Mouse (Mus musculus): Measurements from ENCODE around the gene Exosc3. TPM values are rescaled to one million over a fixed set of nuclear protein-coding genes. Genes with fewer than 3 reads are reported as not detected.
"Not testable (repeated sequence)": the region's sequence is repeated elsewhere in the genome, so short reads cannot be mapped to it uniquely, and the experiment has no call there.

Gene Exosc3
- total RNA-seq (2012; rRNA removed) (165 and 176 TPM in 2 replicates), total RNA-seq (2014; rRNA removed) (213 and 222 TPM in 2 replicates), polyA plus RNA-seq (2012; ENCODE audit: insufficient read length, low read depth) (255 and 317 TPM in 2 replicates)

- peaks cover 5 to 23% of the 10 kb centered on the region in 2 experiments for H3K4me1 ChIP-seq (ENCODE audit: control insufficient read depth in 1 of 2, insufficient read depth in 2 of 2)
- H3K4me3 ChIP-seq (replicated peaks in 1 of 3; ENCODE audit: low read depth in 2 of 3, low read length in 2 of 3, poor library complexity in 1 of 3), result peak within 1 kb of the TSS; percentile 86 to 95 (median 91)
- H3K9me3 ChIP-seq (replicated peaks; ENCODE audit: low read length), result no peaks in the 10 kb centered on the region
- H3K36me3 ChIP-seq (replicated peaks in 1 of 2; ENCODE audit: control insufficient read depth in 1 of 2, insufficient read depth in 1 of 2, low read length in 1 of 2), result peaks cover 6 to 19% of the 10 kb centered on the region in 2 experiments
- no peaks in the 10 kb centered on the region for H3K27me3 ChIP-seq (replicated peaks)
- dilution Hi-C loops (cut with MboI; ENCODE audit: extremely low pct_ligation_motif_present, extremely low pct_unique_long_range_greater_than_20kb, low sequenced_read_pairs) (no loop called here), in situ Hi-C loops (cut with MboI; ENCODE audit: low pct_ligation_motif_present, low pct_unique_long_range_greater_than_20kb, low sequenced_read_pairs) (no loop called here)
- H3K9ac ChIP-seq (ENCODE audit: insufficient read depth, low read depth), result peak within 1 kb of the TSS; percentile 87
- H3K27ac ChIP-seq (ENCODE audit: insufficient read depth, low read depth), result peak within 1 kb of the TSS; percentile 49; the same call in 1 of the 2 replicates
- DNase-seq (ENCODE audit: extremely low read depth), result peak; percentile 20
- peaks cover 20% of the 10 kb centered on the region for H3K79me2 ChIP-seq (replicated peaks; ENCODE audit: control insufficient read depth, extremely low read depth, insufficient read depth, poor library complexity, severe bottlenecking)
- H3K4me2 ChIP-seq (ENCODE audit: insufficient read depth, low read depth, poor library complexity, severe bottlenecking), result peak within 1 kb of the TSS; percentile 82
- TF ChIP-seq JUN (IDR thresholded peaks at IDR 0.05; ENCODE audit: insufficient read depth, low read depth, low read length) (no peak), UBTF (IDR thresholded peaks at IDR 0.05; ENCODE audit: low read depth, low read length) (peak; percentile 95)
Observed at GRCm38 (mm10) chr4:45342286-45343155, at the start of gene Exosc3. Gene Exosc3 (minus strand): TSS chr4:45342732.

DNA sequence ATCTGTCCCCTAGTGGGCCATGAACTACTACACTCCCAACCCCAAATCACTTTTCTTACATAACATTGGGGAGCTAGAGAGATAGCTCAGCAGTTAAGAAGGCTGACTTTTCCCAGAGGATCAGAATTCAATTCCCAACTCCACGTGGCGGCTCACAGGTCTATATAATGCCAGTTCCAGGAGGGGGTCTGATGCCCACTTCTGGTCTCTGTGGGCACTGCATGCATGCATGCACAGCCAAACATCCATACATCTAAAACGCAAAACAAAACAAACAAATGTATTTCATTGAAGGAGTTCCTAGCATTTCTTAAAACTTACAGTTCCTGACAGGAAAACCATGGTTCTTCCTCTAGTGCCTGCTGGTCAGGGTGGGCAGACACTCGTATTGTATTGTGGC lies 49.6 kb upstream of the Exosc3 start:
- Histone ChIP-seq H3K27me3 (replicated peaks) (no peaks in the 10 kb centered on the region), H3K9me3 (replicated peaks; ENCODE audit: low read length) (no peaks in the 10 kb centered on the region), H3K4me2 (ENCODE audit: insufficient read depth, low read depth, poor library complexity, severe bottlenecking) (no peak overlapping the region), H3K9ac (ENCODE audit: insufficient read depth, low read depth) (no peak overlapping the region), H3K4me1 (ENCODE audit: control insufficient read depth in 1 of 2, insufficient read depth in 2 of 2) (peaks cover 0 to 1% of the 10 kb centered on the region in 2 experiments; a peak in 1 of 4 replicates), H3K4me3 (replicated peaks in 1 of 3; ENCODE audit: low read depth in 2 of 3, low read length in 2 of 3, poor library complexity in 1 of 3) (no peak overlapping the region), H3K79me2 (replicated peaks; ENCODE audit: control insufficient read depth, extremely low read depth, insufficient read depth, poor library complexity, severe bottlenecking) (no peaks in the 10 kb centered on the region), H3K27ac (ENCODE audit: insufficient read depth, low read depth) (no peak overlapping the region), H3K36me3 (replicated peaks in 1 of 2; ENCODE audit: control insufficient read depth in 1 of 2, insufficient read depth in 1 of 2, low read length in 1 of 2) (peaks cover 4 to 14% of the 10 kb centered on the region in 2 experiments)
- dilution Hi-C loops (cut with MboI; ENCODE audit: extremely low pct_ligation_motif_present, extremely low pct_unique_long_range_greater_than_20kb, low sequenced_read_pairs) (no loop called here), in situ Hi-C loops (cut with MboI; ENCODE audit: low pct_ligation_motif_present, low pct_unique_long_range_greater_than_20kb, low sequenced_read_pairs) (no loop called here)
- TF ChIP-seq CTCF (conservative IDR thresholded peaks at IDR 0.05 in 1 of 2, IDR thresholded peaks at IDR 0.05 in 1 of 2; ENCODE audit: low read depth in 2 of 2, low read length in 2 of 2) (peak in 1 of 2 experiments; percentile 32; a peak in 2 of 4 replicates), NELFE (IDR thresholded peaks at IDR 0.05; ENCODE audit: low read depth, low read length) (no peak)
- no peak for DNase-seq (ENCODE audit: extremely low read depth)

DNA sequence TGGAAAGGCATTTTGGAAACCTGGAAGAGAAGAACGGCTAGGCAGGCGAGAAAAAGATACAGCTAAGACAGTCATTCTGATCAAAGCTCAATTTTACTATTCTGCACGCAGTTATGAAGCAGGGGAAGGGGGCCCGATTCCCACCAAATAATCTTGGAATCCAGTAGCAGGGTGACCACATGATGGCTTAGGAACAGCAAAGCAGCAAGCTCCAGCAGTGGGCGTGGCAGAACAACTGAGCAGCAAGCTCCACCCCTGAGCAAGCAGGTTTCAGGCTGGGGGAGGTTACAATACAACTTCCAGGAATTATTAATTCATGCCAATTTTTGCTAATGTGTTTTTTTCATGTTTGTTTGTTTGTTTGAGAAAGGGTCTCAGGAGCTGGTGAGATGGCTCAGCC lies 44.8 kb upstream of the Exosc3 start:
- dilution Hi-C loops (cut with MboI; ENCODE audit: extremely low pct_ligation_motif_present, extremely low pct_unique_long_range_greater_than_20kb, low sequenced_read_pairs); H3K27me3 ChIP-seq (replicated peaks); DNase-seq (ENCODE audit: extremely low read depth); H3K9ac ChIP-seq (ENCODE audit: insufficient read depth, low read depth); H3K36me3 ChIP-seq (replicated peaks in 1 of 2; ENCODE audit: control insufficient read depth in 1 of 2, insufficient read depth in 1 of 2, low read length in 1 of 2); H3K4me1 ChIP-seq (ENCODE audit: control insufficient read depth in 1 of 2, insufficient read depth in 2 of 2); H3K9me3 ChIP-seq (replicated peaks; ENCODE audit: low read length); H3K4me3 ChIP-seq (replicated peaks in 1 of 3; ENCODE audit: low read depth in 2 of 3, low read length in 2 of 3, poor library complexity in 1 of 3); H3K27ac ChIP-seq (ENCODE audit: insufficient read depth, low read depth); H3K79me2 ChIP-seq (replicated peaks; ENCODE audit: control insufficient read depth, extremely low read depth, insufficient read depth, poor library complexity, severe bottlenecking); H3K4me2 ChIP-seq (ENCODE audit: insufficient read depth, low read depth, poor library complexity, severe bottlenecking); in situ Hi-C loops (cut with MboI; ENCODE audit: low pct_ligation_motif_present, low pct_unique_long_range_greater_than_20kb, low sequenced_read_pairs): not testable (repeated sequence)

DNA sequence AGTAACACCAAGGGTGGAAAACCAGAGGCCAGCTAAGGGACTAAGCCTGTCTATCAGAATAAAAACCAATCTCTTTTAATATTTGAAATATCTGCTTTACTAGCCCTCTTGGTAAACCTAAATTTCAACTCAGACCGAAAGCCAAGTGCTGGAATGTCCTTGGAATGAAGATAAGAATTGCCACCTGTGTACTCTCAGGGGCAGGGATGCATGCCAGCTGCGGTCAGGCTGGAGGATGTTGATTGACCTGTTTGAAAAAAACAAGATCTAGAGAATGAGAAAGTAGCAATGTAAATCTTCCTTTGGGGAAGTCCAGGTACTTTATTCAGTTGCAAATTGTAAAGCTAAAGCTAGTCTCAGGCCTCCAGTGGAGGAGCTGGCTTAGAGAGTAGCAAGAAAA lies 39.6 kb upstream of the Exosc3 start:
- H3K36me3 ChIP-seq (replicated peaks in 1 of 2; ENCODE audit: control insufficient read depth in 1 of 2, insufficient read depth in 1 of 2, low read length in 1 of 2); H3K9ac ChIP-seq (ENCODE audit: insufficient read depth, low read depth); DNase-seq (ENCODE audit: extremely low read depth); H3K4me1 ChIP-seq (ENCODE audit: control insufficient read depth in 1 of 2, insufficient read depth in 2 of 2); H3K79me2 ChIP-seq (replicated peaks; ENCODE audit: control insufficient read depth, extremely low read depth, insufficient read depth, poor library complexity, severe bottlenecking); H3K27me3 ChIP-seq (replicated peaks); H3K4me3 ChIP-seq (replicated peaks in 1 of 3; ENCODE audit: low read depth in 2 of 3, low read length in 2 of 3, poor library complexity in 1 of 3); dilution Hi-C loops (cut with MboI; ENCODE audit: extremely low pct_ligation_motif_present, extremely low pct_unique_long_range_greater_than_20kb, low sequenced_read_pairs); H3K27ac ChIP-seq (ENCODE audit: insufficient read depth, low read depth); H3K9me3 ChIP-seq (replicated peaks; ENCODE audit: low read length); in situ Hi-C loops (cut with MboI; ENCODE audit: low pct_ligation_motif_present, low pct_unique_long_range_greater_than_20kb, low sequenced_read_pairs); H3K4me2 ChIP-seq (ENCODE audit: insufficient read depth, low read depth, poor library complexity, severe bottlenecking): not testable (repeated sequence)

DNA sequence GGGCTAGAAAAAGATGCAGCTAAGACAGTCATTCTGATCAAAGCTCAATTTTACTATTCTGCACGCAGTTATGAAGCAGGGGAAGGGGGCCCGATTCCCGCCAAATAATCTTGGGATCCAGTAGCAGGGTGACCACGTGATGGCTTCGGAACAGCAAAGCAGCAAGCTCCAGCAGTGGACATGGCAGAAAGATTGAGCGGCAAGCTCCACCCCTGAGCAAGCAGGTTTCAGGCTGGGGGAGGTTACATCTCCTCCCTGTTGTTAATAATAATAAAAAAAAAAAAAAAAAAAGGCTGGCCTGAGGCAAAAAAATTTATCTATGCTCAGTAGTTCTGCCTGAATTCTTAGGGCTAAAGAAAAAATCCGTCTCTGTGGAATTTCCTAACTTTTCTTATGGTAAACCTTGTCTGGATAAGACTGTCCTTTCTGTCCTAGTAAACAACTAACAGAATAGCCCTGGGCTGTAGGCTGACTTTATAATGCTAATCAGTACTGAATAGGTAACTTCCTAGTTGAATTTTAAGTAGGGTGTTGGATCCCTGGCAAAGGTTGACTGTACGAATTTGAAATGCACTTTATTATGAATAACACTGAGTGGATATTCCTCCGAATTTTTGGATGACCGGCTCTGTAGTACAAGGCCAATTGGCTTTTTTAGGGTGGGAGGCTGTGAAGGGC lies 38.5 kb upstream of the Exosc3 start:
- H3K9ac ChIP-seq (ENCODE audit: insufficient read depth, low read depth); H3K4me2 ChIP-seq (ENCODE audit: insufficient read depth, low read depth, poor library complexity, severe bottlenecking); H3K4me3 ChIP-seq (replicated peaks in 1 of 3; ENCODE audit: low read depth in 2 of 3, low read length in 2 of 3, poor library complexity in 1 of 3); in situ Hi-C loops (cut with MboI; ENCODE audit: low pct_ligation_motif_present, low pct_unique_long_range_greater_than_20kb, low sequenced_read_pairs); DNase-seq (ENCODE audit: extremely low read depth); H3K4me1 ChIP-seq (ENCODE audit: control insufficient read depth in 1 of 2, insufficient read depth in 2 of 2); H3K9me3 ChIP-seq (replicated peaks; ENCODE audit: low read length); H3K79me2 ChIP-seq (replicated peaks; ENCODE audit: control insufficient read depth, extremely low read depth, insufficient read depth, poor library complexity, severe bottlenecking); dilution Hi-C loops (cut with MboI; ENCODE audit: extremely low pct_ligation_motif_present, extremely low pct_unique_long_range_greater_than_20kb, low sequenced_read_pairs); H3K27ac ChIP-seq (ENCODE audit: insufficient read depth, low read depth); H3K27me3 ChIP-seq (replicated peaks): not testable (repeated sequence)
- H3K36me3 ChIP-seq (replicated peaks in 1 of 2; ENCODE audit: control insufficient read depth in 1 of 2, insufficient read depth in 1 of 2, low read length in 1 of 2), result peaks cover 6 to 19% of the 10 kb centered on the region in 2 experiments
